Mouse (Mus musculus): ENCODE data around the gene Abca1. TPM values are rescaled to one million over a fixed set of nuclear protein-coding genes. Genes with fewer than 3 reads are reported as not detected.

The Abca1 gene
- polyA plus RNA-seq, 1 experiment from 2014 or later = 5.3 TPM

DNA sequence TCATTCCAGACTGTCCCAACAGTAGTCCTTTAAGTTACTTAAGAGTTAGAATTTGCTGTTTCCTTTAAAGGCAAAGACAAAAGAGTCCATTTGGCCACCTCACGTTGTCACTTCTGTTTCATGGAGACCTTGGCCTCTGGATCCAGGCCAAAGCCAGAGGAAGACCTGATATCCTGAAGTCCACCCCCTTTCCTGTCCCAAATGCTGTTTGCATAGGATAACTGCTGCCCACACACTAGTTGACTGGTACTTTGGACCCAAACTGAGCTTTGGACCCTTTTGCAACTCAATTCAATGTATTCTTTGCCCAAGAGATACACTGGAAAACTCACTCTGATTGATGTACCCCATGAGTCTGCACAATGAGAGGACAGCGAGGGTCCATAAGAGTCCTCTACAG is 20.2 kb downstream of the Abca1 start:
- no peaks in the 10 kb centered on the region for H3K4me1 ChIP-seq (ENCODE audit: control insufficient read depth, insufficient read depth, low read length)
- 88% methylated on average over 2 of the region's 2 CpGs for WGBS
- H3K36me3 ChIP-seq (replicated peaks; ENCODE audit: control insufficient read depth, insufficient read depth, low read depth, low read length) = no peaks in the 10 kb centered on the region
- H3K27ac ChIP-seq (replicated peaks; ENCODE audit: low read depth, low read length) = no peak overlapping the region
- DNase-seq (ENCODE audit: low spot score) (no peak), ATAC-seq (replicated peaks; ENCODE audit: insufficient number of reproducible peaks, low FRiP score, low TSS enrichment, low read depth) (no peak)
- H3K9me3 ChIP-seq (replicated peaks; ENCODE audit: control insufficient read depth, low read length) = no peaks in the 10 kb centered on the region
- H3K4me2 ChIP-seq (ENCODE audit: low read depth, low read length) = no peak overlapping the region
- H3K27me3 ChIP-seq (ENCODE audit: control insufficient read depth, insufficient read depth, low read length) = no peaks in the 10 kb centered on the region
- H3K9ac ChIP-seq (replicated peaks; ENCODE audit: low read length) = no peak overlapping the region
- H3K4me3 ChIP-seq (ENCODE audit: low read depth, low read length) = no peak overlapping the region

DNA sequence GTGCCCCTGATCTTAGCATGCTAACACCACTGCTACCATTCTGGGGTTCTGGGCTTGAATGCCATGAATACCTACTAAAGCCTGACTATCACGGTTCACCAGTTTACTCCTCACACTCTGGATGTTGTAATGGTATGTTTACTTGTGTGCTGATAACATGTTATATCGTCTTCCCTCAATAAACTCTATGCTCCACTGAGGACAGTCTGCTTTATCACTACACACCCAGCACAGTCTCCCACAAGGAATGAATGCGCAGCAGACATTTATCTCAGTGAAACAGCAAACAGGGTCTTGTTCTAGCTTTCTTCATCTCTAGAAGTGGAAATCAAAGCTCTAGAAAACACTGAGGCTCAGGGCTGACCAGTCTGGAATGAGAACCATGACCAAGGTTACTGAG is 20.7 kb downstream of the Abca1 start:
- DNase-seq (ENCODE audit: low spot score) = no peak
- Histone ChIP-seq H3K9me3 (replicated peaks; ENCODE audit: control insufficient read depth, low read length) (no peaks in the 10 kb centered on the region), H3K4me2 (ENCODE audit: low read depth, low read length) (no peak overlapping the region), H3K36me3 (replicated peaks; ENCODE audit: control insufficient read depth, insufficient read depth, low read depth, low read length) (no peaks in the 10 kb centered on the region), H3K27me3 (ENCODE audit: control insufficient read depth, insufficient read depth, low read length) (no peaks in the 10 kb centered on the region), H3K27ac (replicated peaks; ENCODE audit: low read depth, low read length) (no peak overlapping the region), H3K9ac (replicated peaks; ENCODE audit: low read length) (no peak overlapping the region), H3K4me1 (ENCODE audit: control insufficient read depth, insufficient read depth, low read length) (no peaks in the 10 kb centered on the region), H3K4me3 (ENCODE audit: low read depth, low read length) (no peak overlapping the region)
- 83% methylated on average over 3 of the region's 3 CpGs for WGBS
- no peak for ATAC-seq (replicated peaks; ENCODE audit: insufficient number of reproducible peaks, low FRiP score, low TSS enrichment, low read depth)

DNA sequence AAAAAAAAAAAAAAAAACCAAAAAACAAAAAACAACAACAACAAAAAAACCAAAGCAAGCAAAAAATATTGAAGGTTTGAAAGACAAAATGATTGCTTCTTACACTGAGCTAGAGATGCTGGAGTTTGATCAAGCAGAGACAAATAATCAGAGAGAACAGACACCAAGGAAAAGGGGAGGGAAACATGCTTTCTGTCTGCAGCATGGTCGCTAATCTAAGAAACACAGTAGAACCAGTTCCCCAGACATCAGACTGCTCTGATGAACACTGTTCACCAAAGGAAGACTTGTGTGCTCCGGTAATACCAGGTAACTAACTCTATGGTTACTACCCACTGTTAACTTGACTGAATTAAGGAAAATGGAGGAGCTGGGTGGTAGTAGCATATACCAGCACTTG is 22.6 kb downstream of the Abca1 start:
- no peaks in the 10 kb centered on the region for H3K4me1 ChIP-seq (ENCODE audit: control insufficient read depth, insufficient read depth, low read length)
- no peak overlapping the region for H3K27ac ChIP-seq (replicated peaks; ENCODE audit: low read depth, low read length)
- no peaks in the 10 kb centered on the region for H3K27me3 ChIP-seq (ENCODE audit: control insufficient read depth, insufficient read depth, low read length)
- DNase-seq (ENCODE audit: low spot score) = no peak
- 88% methylated on average over 2 of the region's 2 CpGs for WGBS
- ATAC-seq (replicated peaks; ENCODE audit: insufficient number of reproducible peaks, low FRiP score, low TSS enrichment, low read depth) = no peak
- H3K9ac ChIP-seq (replicated peaks; ENCODE audit: low read length) = no peak overlapping the region
- no peak overlapping the region for H3K4me2 ChIP-seq (ENCODE audit: low read depth, low read length)
- no peak overlapping the region for H3K4me3 ChIP-seq (ENCODE audit: low read depth, low read length)
- no peaks in the 10 kb centered on the region for H3K36me3 ChIP-seq (replicated peaks; ENCODE audit: control insufficient read depth, insufficient read depth, low read depth, low read length)
- H3K9me3 ChIP-seq (replicated peaks; ENCODE audit: control insufficient read depth, low read length) = no peaks in the 10 kb centered on the region

DNA sequence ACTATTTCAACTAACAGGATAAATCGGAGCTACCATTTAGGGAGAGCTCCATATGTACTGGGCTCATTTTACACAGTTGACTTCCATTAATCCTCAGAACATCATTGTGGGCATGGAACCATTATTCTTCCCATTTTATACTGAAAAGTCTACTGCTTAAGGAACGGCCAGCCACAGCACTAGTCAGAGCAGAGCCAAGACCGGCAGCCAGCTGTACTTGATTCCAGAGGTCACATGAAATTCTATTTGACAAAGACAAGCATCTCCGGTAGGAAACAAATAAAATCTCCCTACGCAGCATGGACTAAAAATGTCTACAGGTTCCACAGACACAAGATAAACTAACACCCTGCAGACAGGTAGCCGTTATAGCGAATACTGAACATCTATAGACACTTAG is 24.9 kb downstream of the Abca1 start:
- no peak overlapping the region for H3K4me2 ChIP-seq (ENCODE audit: low read depth, low read length)
- 87% methylated on average over 7 of the region's 7 CpGs for WGBS
- no peaks in the 10 kb centered on the region for H3K9me3 ChIP-seq (replicated peaks; ENCODE audit: control insufficient read depth, low read length)
- ATAC-seq (replicated peaks; ENCODE audit: insufficient number of reproducible peaks, low FRiP score, low TSS enrichment, low read depth) (no peak), DNase-seq (ENCODE audit: low spot score) (no peak)
- no peaks in the 10 kb centered on the region for H3K27me3 ChIP-seq (ENCODE audit: control insufficient read depth, insufficient read depth, low read length)
- no peaks in the 10 kb centered on the region for H3K4me1 ChIP-seq (ENCODE audit: control insufficient read depth, insufficient read depth, low read length)
- H3K36me3 ChIP-seq (replicated peaks; ENCODE audit: control insufficient read depth, insufficient read depth, low read depth, low read length) = no peaks in the 10 kb centered on the region
- no peak overlapping the region for H3K9ac ChIP-seq (replicated peaks; ENCODE audit: low read length)
- H3K27ac ChIP-seq (replicated peaks; ENCODE audit: low read depth, low read length) = no peak overlapping the region
- no peak overlapping the region for H3K4me3 ChIP-seq (ENCODE audit: low read depth, low read length)

DNA sequence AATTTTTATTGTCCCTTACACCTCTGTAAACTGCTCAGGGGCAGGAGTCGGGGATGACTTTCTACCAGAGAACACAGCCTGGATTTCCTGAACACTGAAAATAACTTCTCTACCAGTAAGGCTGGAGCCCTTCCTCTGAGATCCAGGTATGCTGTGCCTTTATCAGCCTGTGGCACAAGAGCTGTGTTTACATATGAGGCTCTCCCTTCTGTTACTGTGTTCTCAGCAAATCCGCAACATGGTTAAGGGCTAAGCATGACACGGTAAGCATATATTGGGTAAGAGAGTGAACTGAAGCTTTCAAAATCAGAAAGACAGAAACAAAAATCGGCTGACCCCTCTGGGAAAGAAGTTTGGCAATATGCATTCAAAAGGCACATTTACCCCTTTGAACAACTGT is 25.7 kb downstream of the Abca1 start:
- Histone ChIP-seq H3K9ac (replicated peaks; ENCODE audit: low read length) (no peak overlapping the region), H3K4me1 (ENCODE audit: control insufficient read depth, insufficient read depth, low read length) (no peaks in the 10 kb centered on the region), H3K36me3 (replicated peaks; ENCODE audit: control insufficient read depth, insufficient read depth, low read depth, low read length) (no peaks in the 10 kb centered on the region), H3K9me3 (replicated peaks; ENCODE audit: control insufficient read depth, low read length) (no peaks in the 10 kb centered on the region), H3K27ac (replicated peaks; ENCODE audit: low read depth, low read length) (no peak overlapping the region), H3K27me3 (ENCODE audit: control insufficient read depth, insufficient read depth, low read length) (no peaks in the 10 kb centered on the region), H3K4me2 (ENCODE audit: low read depth, low read length) (no peak overlapping the region), H3K4me3 (ENCODE audit: low read depth, low read length) (no peak overlapping the region)
- 81% methylated on average over 4 of the region's 4 CpGs for WGBS
- DNase-seq (ENCODE audit: low spot score) (no peak), ATAC-seq (replicated peaks; ENCODE audit: insufficient number of reproducible peaks, low FRiP score, low TSS enrichment, low read depth) (no peak)

DNA sequence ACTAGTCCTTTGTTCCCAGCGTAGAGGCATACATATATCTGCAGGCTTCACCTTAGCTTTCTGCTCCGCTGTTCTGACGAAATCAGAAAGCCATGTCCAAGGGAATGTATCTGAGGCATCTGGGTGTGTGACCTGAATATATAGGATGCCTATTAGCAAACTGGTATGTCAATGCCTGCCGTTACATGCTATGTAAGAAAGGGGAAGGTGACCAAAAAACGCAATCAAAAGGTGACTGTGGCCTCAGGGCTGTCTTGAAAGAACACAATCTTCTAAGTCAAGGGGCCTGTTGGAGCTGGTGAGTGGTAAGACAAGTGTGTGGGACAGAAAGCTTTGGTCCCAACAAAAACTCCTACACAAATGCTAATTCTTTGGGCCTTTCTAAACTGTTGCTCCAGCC is 28.2 kb downstream of the Abca1 start:
- Histone ChIP-seq H3K27ac (replicated peaks; ENCODE audit: low read depth, low read length) (no peak overlapping the region), H3K27me3 (ENCODE audit: control insufficient read depth, insufficient read depth, low read length) (no peaks in the 10 kb centered on the region), H3K4me2 (ENCODE audit: low read depth, low read length) (no peak overlapping the region), H3K9ac (replicated peaks; ENCODE audit: low read length) (no peak overlapping the region), H3K4me3 (ENCODE audit: low read depth, low read length) (no peak overlapping the region), H3K9me3 (replicated peaks; ENCODE audit: control insufficient read depth, low read length) (no peaks in the 10 kb centered on the region), H3K36me3 (replicated peaks; ENCODE audit: control insufficient read depth, insufficient read depth, low read depth, low read length) (no peaks in the 10 kb centered on the region), H3K4me1 (ENCODE audit: control insufficient read depth, insufficient read depth, low read length) (no peaks in the 10 kb centered on the region)
- DNase-seq (ENCODE audit: low spot score) (no peak), ATAC-seq (replicated peaks; ENCODE audit: insufficient number of reproducible peaks, low FRiP score, low TSS enrichment, low read depth) (no peak)
- 94% methylated on average over 5 of the region's 5 CpGs for WGBS

GRCm38 (mm10) chr4:53130622-53131517 is 28.8 kb downstream of the Abca1 start:
- no peak overlapping the region for H3K27ac ChIP-seq (replicated peaks; ENCODE audit: low read depth, low read length)
- 56% methylated on average over 6 of the region's 6 CpGs for WGBS
- H3K4me3 ChIP-seq (ENCODE audit: low read depth, low read length) = no peak overlapping the region
- H3K4me1 ChIP-seq (ENCODE audit: control insufficient read depth, insufficient read depth, low read length) = no peaks in the 10 kb centered on the region
- H3K27me3 ChIP-seq (ENCODE audit: control insufficient read depth, insufficient read depth, low read length) = no peaks in the 10 kb centered on the region
- no peaks in the 10 kb centered on the region for H3K9me3 ChIP-seq (replicated peaks; ENCODE audit: control insufficient read depth, low read length)
- ATAC-seq (replicated peaks; ENCODE audit: insufficient number of reproducible peaks, low FRiP score, low TSS enrichment, low read depth) = no peak
- no peak for DNase-seq (ENCODE audit: low spot score)
- no peaks in the 10 kb centered on the region for H3K36me3 ChIP-seq (replicated peaks; ENCODE audit: control insufficient read depth, insufficient read depth, low read depth, low read length)
- no peak overlapping the region for H3K9ac ChIP-seq (replicated peaks; ENCODE audit: low read length)
- no peak overlapping the region for H3K4me2 ChIP-seq (ENCODE audit: low read depth, low read length)

GRCm38 (mm10) chr4:53129716-53130301 is 29.9 kb downstream of the Abca1 start:
- WGBS = 90% methylated on average over 11 of the region's 11 CpGs
- no peak overlapping the region for H3K9ac ChIP-seq (replicated peaks; ENCODE audit: low read length)
- H3K4me3 ChIP-seq (ENCODE audit: low read depth, low read length) = no peak overlapping the region
- no peak for ATAC-seq (replicated peaks; ENCODE audit: insufficient number of reproducible peaks, low FRiP score, low TSS enrichment, low read depth)
- H3K27me3 ChIP-seq (ENCODE audit: control insufficient read depth, insufficient read depth, low read length) = no peaks in the 10 kb centered on the region
- no peaks in the 10 kb centered on the region for H3K4me1 ChIP-seq (ENCODE audit: control insufficient read depth, insufficient read depth, low read length)
- no peak overlapping the region for H3K27ac ChIP-seq (replicated peaks; ENCODE audit: low read depth, low read length)
- DNase-seq (ENCODE audit: low spot score) = no peak
- no peaks in the 10 kb centered on the region for H3K36me3 ChIP-seq (replicated peaks; ENCODE audit: control insufficient read depth, insufficient read depth, low read depth, low read length)
- no peak overlapping the region for H3K4me2 ChIP-seq (ENCODE audit: low read depth, low read length)
- no peaks in the 10 kb centered on the region for H3K9me3 ChIP-seq (replicated peaks; ENCODE audit: control insufficient read depth, low read length)
